Mouse (Mus musculus): Measurements from ENCODE around the gene S100a11. TPM values are rescaled to one million over a fixed set of nuclear protein-coding genes. Genes with fewer than 3 reads are reported as not detected.
"Not testable (repeated sequence)": the region's sequence is repeated elsewhere in the genome, so short reads cannot be mapped to it uniquely, and the experiment has no call there.

Gene S100a11
- polyA plus RNA-seq, 1 experiment from 2014 or later = 317 TPM

DNA sequence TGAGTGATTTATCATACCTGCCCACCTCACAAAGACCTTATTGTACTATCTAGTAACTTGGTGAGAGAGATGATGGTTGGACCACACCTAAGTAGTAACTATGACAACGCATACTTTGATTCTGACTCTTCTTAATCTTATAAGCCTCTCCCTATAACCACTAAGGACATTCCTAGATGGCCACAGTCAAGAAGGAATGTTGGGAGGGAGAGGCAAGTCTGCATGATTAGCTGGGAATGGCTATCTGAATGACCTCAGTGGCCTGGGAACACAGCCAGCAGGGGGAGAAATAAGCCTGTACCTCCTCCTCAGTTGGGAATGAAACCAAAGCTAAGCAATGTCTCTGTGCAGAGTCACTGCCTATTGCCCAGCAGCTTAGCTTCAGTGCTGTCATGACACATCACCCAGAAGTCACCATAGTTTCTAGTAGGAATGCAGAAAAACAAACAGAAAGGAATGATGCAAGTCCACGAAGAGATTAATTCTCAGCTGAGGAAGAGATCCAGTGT is 16.8 kb downstream of the S100a11 start:
- Histone ChIP-seq H3K4me2 (ENCODE audit: low read depth, low read length, severe bottlenecking) (no peak overlapping the region), H3K4me1 (replicated peaks; ENCODE audit: control insufficient read depth, insufficient read depth, low read length) (no peaks in the 10 kb centered on the region), H3K4me3 (ENCODE audit: low read depth, low read length) (no peak overlapping the region), H3K27me3 (ENCODE audit: control insufficient read depth, insufficient read depth, low read length) (no peaks in the 10 kb centered on the region), H3K9ac (ENCODE audit: low read length) (no peak overlapping the region), H3K36me3 (ENCODE audit: control insufficient read depth, insufficient read depth, low read length) (no peaks in the 10 kb centered on the region), H3K9me3 (ENCODE audit: control insufficient read depth, low read length) (no peaks in the 10 kb centered on the region), H3K27ac (ENCODE audit: low read depth, low read length) (no peak overlapping the region)
- WGBS = 71% methylated on average over 2 of the region's 2 CpGs
- ATAC-seq (replicated peaks; ENCODE audit: low FRiP score) = no peak
- DNase-seq (ENCODE audit: low spot score) = no peak

GRCm38 (mm10) chr3:93538486-93538885 is 18.2 kb downstream of the S100a11 start:
- H3K36me3 ChIP-seq (ENCODE audit: control insufficient read depth, insufficient read depth, low read length) = no peaks in the 10 kb centered on the region
- no peak overlapping the region for H3K4me3 ChIP-seq (ENCODE audit: low read depth, low read length)
- no peak overlapping the region for H3K9ac ChIP-seq (ENCODE audit: low read length)
- DNase-seq (ENCODE audit: low spot score) = no peak
- WGBS = 85% methylated on average over 2 of the region's 2 CpGs
- no peak overlapping the region for H3K4me2 ChIP-seq (ENCODE audit: low read depth, low read length, severe bottlenecking)
- no peaks in the 10 kb centered on the region for H3K27me3 ChIP-seq (ENCODE audit: control insufficient read depth, insufficient read depth, low read length)
- no peak overlapping the region for H3K27ac ChIP-seq (ENCODE audit: low read depth, low read length)
- no peaks in the 10 kb centered on the region for H3K9me3 ChIP-seq (ENCODE audit: control insufficient read depth, low read length)
- H3K4me1 ChIP-seq (replicated peaks; ENCODE audit: control insufficient read depth, insufficient read depth, low read length) = no peaks in the 10 kb centered on the region
- no peak for ATAC-seq (replicated peaks; ENCODE audit: low FRiP score)

DNA sequence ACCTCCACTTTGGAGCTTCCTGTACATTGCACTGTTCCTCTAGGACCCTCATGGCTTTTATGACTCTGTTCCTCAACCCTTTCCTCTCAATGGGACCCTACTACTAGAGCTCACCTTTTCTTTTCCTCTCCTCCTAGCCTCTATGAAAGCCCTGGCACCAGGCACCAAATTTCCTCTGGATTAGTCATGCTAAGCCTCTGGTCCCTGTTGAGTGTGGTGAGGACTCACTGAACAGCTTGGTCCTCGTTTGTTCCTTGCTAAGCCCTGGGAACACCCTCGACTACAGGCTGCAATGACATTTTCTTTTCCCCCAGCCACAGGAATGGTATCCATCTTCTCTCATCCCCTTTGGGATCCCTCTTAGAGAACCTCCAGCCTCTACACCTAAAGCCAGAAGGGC is 21.2 kb downstream of the S100a11 start:
- no peak for DNase-seq (ENCODE audit: low spot score)
- no peak overlapping the region for H3K4me2 ChIP-seq (ENCODE audit: low read depth, low read length, severe bottlenecking)
- H3K27me3 ChIP-seq (ENCODE audit: control insufficient read depth, insufficient read depth, low read length) = no peaks in the 10 kb centered on the region
- no peaks in the 10 kb centered on the region for H3K9me3 ChIP-seq (ENCODE audit: control insufficient read depth, low read length)
- no peak for ATAC-seq (replicated peaks; ENCODE audit: low FRiP score)
- no peak overlapping the region for H3K9ac ChIP-seq (ENCODE audit: low read length)
- H3K4me1 ChIP-seq (replicated peaks; ENCODE audit: control insufficient read depth, insufficient read depth, low read length) = no peaks in the 10 kb centered on the region
- no peak overlapping the region for H3K4me3 ChIP-seq (ENCODE audit: low read depth, low read length)
- H3K36me3 ChIP-seq (ENCODE audit: control insufficient read depth, insufficient read depth, low read length) = no peaks in the 10 kb centered on the region
- no peak overlapping the region for H3K27ac ChIP-seq (ENCODE audit: low read depth, low read length)
- WGBS = 75% methylated on average over 2 of the region's 2 CpGs

- not testable (repeated sequence) for H3K9ac ChIP-seq (ENCODE audit: low read length); H3K36me3 ChIP-seq (ENCODE audit: control insufficient read depth, insufficient read depth, low read length); H3K4me2 ChIP-seq (ENCODE audit: low read depth, low read length, severe bottlenecking); ATAC-seq (replicated peaks; ENCODE audit: low FRiP score); H3K4me3 ChIP-seq (ENCODE audit: low read depth, low read length); H3K9me3 ChIP-seq (ENCODE audit: control insufficient read depth, low read length); H3K4me1 ChIP-seq (replicated peaks; ENCODE audit: control insufficient read depth, insufficient read depth, low read length); DNase-seq (ENCODE audit: low spot score); H3K27me3 ChIP-seq (ENCODE audit: control insufficient read depth, insufficient read depth, low read length); H3K27ac ChIP-seq (ENCODE audit: low read depth, low read length)
- WGBS = 87% methylated on average over 6 of the region's 6 CpGs
These were observed 23.9 kb downstream of the S100a11 start for GRCm38 (mm10) chr3:93544170-93544569.

DNA sequence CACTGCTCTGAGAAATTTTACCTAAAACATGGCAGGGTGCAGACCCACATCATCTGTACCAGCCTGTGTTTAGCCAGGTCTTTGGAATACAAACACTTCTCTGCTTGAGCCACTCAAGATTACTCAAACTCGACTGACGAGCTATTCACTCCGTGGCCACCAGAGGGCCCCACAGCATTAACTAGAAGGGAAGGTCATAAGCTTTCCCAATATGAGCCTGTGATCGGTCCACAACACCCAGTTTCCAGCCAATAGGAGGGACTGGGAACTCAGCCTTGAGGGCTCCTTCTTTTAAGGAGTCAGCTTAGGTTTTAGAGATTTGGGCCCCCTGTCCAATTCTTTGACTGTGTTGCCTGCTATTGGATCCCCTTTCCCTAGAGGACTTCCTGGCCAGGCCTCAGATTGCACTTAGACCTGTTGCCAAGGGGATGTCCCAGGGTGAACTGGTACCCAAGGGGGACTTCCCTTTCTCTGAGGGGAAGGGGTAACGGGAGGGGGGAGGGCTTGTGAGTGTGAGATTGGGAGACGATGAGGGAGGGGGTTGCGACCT is 26.9 kb downstream of the S100a11 start:
- Histone ChIP-seq H3K36me3 (ENCODE audit: control insufficient read depth, insufficient read depth, low read length) (no peaks in the 10 kb centered on the region), H3K4me1 (replicated peaks; ENCODE audit: control insufficient read depth, insufficient read depth, low read length) (no peaks in the 10 kb centered on the region), H3K9me3 (ENCODE audit: control insufficient read depth, low read length) (no peaks in the 10 kb centered on the region), H3K4me2 (ENCODE audit: low read depth, low read length, severe bottlenecking) (no peak overlapping the region), H3K9ac (ENCODE audit: low read length) (no peak overlapping the region), H3K27me3 (ENCODE audit: control insufficient read depth, insufficient read depth, low read length) (no peaks in the 10 kb centered on the region), H3K27ac (ENCODE audit: low read depth, low read length) (no peak overlapping the region), H3K4me3 (ENCODE audit: low read depth, low read length) (no peak overlapping the region)
- DNase-seq (ENCODE audit: low spot score) = peak; percentile 87
- 38% methylated on average over 7 of the region's 7 CpGs for WGBS
- ATAC-seq (replicated peaks; ENCODE audit: low FRiP score) = peak; percentile 70

DNA sequence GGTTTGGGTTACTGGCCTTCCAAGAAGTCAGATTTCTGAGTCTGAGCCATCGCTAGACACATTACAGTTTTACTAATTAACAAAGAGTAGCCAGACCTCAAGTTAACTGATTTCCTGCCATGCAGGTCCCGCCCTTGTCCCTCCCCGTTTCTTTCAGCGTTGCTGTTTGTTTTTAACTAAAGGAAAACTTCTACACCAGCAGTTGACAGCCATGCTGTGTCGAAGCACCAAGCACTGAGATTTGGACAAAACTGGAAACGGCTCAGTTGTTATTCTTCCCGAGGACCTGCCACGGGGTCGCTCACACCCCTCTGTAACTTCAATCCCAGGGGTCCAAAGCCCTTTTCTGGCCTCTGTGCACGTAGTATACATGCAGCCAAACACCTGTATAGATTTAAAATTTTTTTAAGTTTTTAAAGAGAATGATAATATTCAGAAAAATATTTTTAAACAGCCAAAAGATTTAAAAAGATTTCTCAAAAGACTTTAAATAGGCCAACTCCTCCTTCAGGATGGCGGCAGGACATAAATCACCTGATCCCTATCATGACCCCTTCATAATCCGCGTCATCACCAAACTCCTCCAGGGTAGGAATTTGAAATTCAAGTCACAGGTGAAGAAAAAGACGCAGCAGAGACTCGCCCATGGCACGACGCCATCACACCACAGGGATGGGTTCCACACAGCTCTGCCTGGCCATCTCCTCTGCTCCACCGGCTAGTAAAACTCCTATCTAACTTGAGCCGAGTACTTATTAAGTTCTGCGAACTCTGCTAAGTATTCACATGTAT is 27.7 kb downstream of the S100a11 start:
- Histone ChIP-seq H3K4me3 (ENCODE audit: low read depth, low read length) (no peak overlapping the region), H3K9ac (ENCODE audit: low read length) (no peak overlapping the region), H3K4me1 (replicated peaks; ENCODE audit: control insufficient read depth, insufficient read depth, low read length) (no peaks in the 10 kb centered on the region), H3K36me3 (ENCODE audit: control insufficient read depth, insufficient read depth, low read length) (no peaks in the 10 kb centered on the region), H3K9me3 (ENCODE audit: control insufficient read depth, low read length) (no peaks in the 10 kb centered on the region), H3K27me3 (ENCODE audit: control insufficient read depth, insufficient read depth, low read length) (no peaks in the 10 kb centered on the region), H3K27ac (ENCODE audit: low read depth, low read length) (no peak overlapping the region), H3K4me2 (ENCODE audit: low read depth, low read length, severe bottlenecking) (no peak overlapping the region)
- DNase-seq (ENCODE audit: low spot score) (no peak), ATAC-seq (replicated peaks; ENCODE audit: low FRiP score) (no peak)
- 85% methylated on average over 20 of the region's 20 CpGs for WGBS

GRCm38 (mm10) chr3:93548541-93549266 is 28.4 kb downstream of the S100a11 start:
- WGBS = 87% methylated on average over 6 of the region's 6 CpGs

DNA sequence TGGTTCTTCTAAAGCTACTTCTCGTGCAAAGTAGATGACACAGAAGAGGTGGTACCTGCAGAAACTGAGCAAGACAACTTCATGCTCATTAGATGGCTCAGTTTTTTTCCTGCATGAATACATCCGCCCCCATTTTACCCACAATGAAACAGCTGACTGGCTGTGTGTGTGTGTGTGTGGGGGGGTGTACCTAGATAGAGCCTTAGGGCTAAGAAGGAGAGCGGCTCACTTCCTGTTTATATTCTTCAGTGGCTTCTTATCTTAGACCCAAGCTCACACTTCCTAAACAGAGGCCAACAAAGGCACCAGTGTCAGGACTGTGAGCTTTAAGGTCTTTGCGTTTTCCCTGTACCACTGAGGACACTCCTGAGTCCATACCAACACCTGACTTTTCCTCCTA is 29.7 kb downstream of the S100a11 start:
- H3K27ac ChIP-seq (ENCODE audit: low read depth, low read length) = no peak overlapping the region
- H3K36me3 ChIP-seq (ENCODE audit: control insufficient read depth, insufficient read depth, low read length) = no peaks in the 10 kb centered on the region
- H3K9ac ChIP-seq (ENCODE audit: low read length) = no peak overlapping the region
- WGBS = 87% methylated on average over 4 of the region's 4 CpGs
- no peaks in the 10 kb centered on the region for H3K27me3 ChIP-seq (ENCODE audit: control insufficient read depth, insufficient read depth, low read length)
- no peaks in the 10 kb centered on the region; the same call in 1 of the 2 replicates for H3K4me1 ChIP-seq (replicated peaks; ENCODE audit: control insufficient read depth, insufficient read depth, low read length)
- no peaks in the 10 kb centered on the region for H3K9me3 ChIP-seq (ENCODE audit: control insufficient read depth, low read length)
- no peak overlapping the region for H3K4me2 ChIP-seq (ENCODE audit: low read depth, low read length, severe bottlenecking)
- no peak for DNase-seq (ENCODE audit: low spot score)
- H3K4me3 ChIP-seq (ENCODE audit: low read depth, low read length) = no peak overlapping the region
- ATAC-seq (replicated peaks; ENCODE audit: low FRiP score) = no peak

More at GRCm38 (mm10) chr3:93548541-93549266, 28.4 kb downstream of the S100a11 start:
- Histone ChIP-seq H3K27ac (ENCODE audit: low read depth, low read length) (no peak overlapping the region), H3K4me1 (replicated peaks; ENCODE audit: control insufficient read depth, insufficient read depth, low read length) (no peaks in the 10 kb centered on the region), H3K4me2 (ENCODE audit: low read depth, low read length, severe bottlenecking) (no peak overlapping the region), H3K9ac (ENCODE audit: low read length) (no peak overlapping the region), H3K4me3 (ENCODE audit: low read depth, low read length) (no peak overlapping the region), H3K27me3 (ENCODE audit: control insufficient read depth, insufficient read depth, low read length) (no peaks in the 10 kb centered on the region), H3K9me3 (ENCODE audit: control insufficient read depth, low read length) (no peaks in the 10 kb centered on the region), H3K36me3 (ENCODE audit: control insufficient read depth, insufficient read depth, low read length) (no peaks in the 10 kb centered on the region)
- DNase-seq (ENCODE audit: low spot score) = no peak
- no peak for ATAC-seq (replicated peaks; ENCODE audit: low FRiP score)
